Mouse (Mus musculus): ENCODE results near the gene Cd37.

DNA sequence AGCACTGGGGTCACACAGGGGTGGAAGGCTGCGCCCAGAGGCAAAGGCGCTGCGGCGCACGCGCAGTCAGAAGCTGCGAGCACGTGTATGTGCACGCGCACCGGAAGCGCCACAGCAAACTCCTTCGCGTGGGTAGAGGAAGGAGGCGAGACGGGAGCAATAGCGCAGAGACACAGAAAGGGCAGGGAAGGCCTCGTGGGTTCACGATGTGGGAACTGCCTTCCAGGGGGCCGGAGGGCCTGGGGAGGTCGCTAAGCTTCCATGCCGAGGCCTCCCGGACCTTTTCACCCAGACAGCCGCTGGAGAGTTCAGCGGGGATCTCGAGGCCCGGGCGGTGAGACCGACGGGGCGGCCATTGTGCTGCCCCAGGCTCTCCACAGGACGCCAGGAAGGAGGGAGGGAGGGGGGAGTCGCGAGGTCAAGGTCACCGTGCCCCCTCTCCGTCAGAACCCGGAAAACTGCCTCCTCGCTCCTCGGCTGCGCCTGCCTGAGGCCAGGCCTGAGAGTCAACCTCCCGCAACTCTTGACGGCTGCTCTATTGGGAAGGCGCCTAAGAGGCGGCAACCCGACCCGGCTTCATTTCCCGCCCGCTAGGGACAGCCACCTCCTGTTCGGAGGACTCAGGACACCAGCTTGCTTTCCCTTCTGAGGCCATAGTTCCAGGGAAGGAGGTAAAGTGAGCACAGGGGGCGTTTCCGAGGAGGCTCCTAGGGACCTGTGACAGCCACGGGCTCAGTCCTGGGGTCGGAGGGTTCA lies 1.9 kb upstream of the Cd37 start, which contains the start of gene Slc6a16:
- no peak for TF ChIP-seq POLR2A (IDR thresholded peaks at IDR 0.05; ENCODE audit: low read depth, low read length)
- no peak for TF ChIP-seq CTCF (conservative IDR thresholded peaks at IDR 0.05; ENCODE audit: insufficient read depth, insufficient read length, low read depth, low read length)
